Mouse (Mus musculus) ES-E14 (cell line): ENCODE data around the gene Prkcq.

ENCODE experiments used
- CHD2 ChIP-seq: IDR thresholded peaks from 2 replicates; pipeline ENCODE4 v1.6.1; 2014; ENCODE audit warnings: mild to moderate bottlenecking, low read depth, low read length, inconsistent platforms
- HCFC1 ChIP-seq: IDR thresholded peaks from 2 replicates; pipeline ENCODE4 v1.6.1; 2012; ENCODE audit warnings: low read length, inconsistent platforms, borderline replicate concordance; ENCODE audit not compliant: insufficient read depth
- MAFK ChIP-seq: IDR thresholded peaks from 2 replicates; pipeline ENCODE4 v1.6.1; 2014; ENCODE audit warnings: mild to moderate bottlenecking, low read depth, low read length, inconsistent platforms; ENCODE audit not compliant: insufficient read depth
- ZC3H11A ChIP-seq: IDR thresholded peaks from 2 replicates; pipeline ENCODE4 v1.6.1; 2012; ENCODE audit warnings: low read depth, mild to moderate bottlenecking, inconsistent platforms, low read length, borderline replicate concordance
- ZNF384 ChIP-seq: IDR thresholded peaks from 2 replicates; pipeline ENCODE4 v1.6.1; 2012; ENCODE audit warnings: low read depth, low read length, inconsistent platforms

- no peak for TF ChIP-seq CHD2
- no peak for TF ChIP-seq HCFC1
- TF ChIP-seq ZC3H11A = no peak
- no peak for TF ChIP-seq ZNF384
- TF ChIP-seq MAFK = no peak
These were observed 92.9 kb downstream of the Prkcq start for GRCm38 (mm10) chr2:11264836-11265235.
